Mouse (Mus musculus) liver, embryonic 13.5 days (tissue): ENCODE data around the gene Pxmp4. TPM values are rescaled to one million over a fixed set of nuclear protein-coding genes. Genes with fewer than 3 reads are reported as not detected.

Experiments used
- ATAC-seq: fragments of 200-750 bp; cut with Nextera tagmentation; 2 replicates; pipeline ENCODE4 v1.8.0; 2017; ENCODE audit warnings: low read depth, mild to moderate bottlenecking, moderate number of reproducible peaks, moderate library complexity
- DNase-seq: peaks from one replicate; pipeline ENCODE4 v3.0.0; 2022
- H3K27ac ChIP-seq: fragments of 300-500 bp; sonication (generic); 2 replicates; pipeline ENCODE4 v1.5.1; 2015; ENCODE audit warnings: moderate library complexity, mild to moderate bottlenecking, inconsistent platforms
- H3K27me3 ChIP-seq: fragments of 300-500 bp; sonication (generic); 2 replicates; pipeline ENCODE4 v1.6.1; 2015; ENCODE audit warnings: mild to moderate bottlenecking, inconsistent platforms
- H3K36me3 ChIP-seq: fragments of 300-500 bp; sonication (generic); 2 replicates; pipeline ENCODE4 v1.6.1; 2015; ENCODE audit warnings: mild to moderate bottlenecking, inconsistent platforms
- H3K4me1 ChIP-seq: fragments of 300-500 bp; sonication (generic); replicated peaks from 2 replicates; pipeline ENCODE4 v1.6.1; 2015; ENCODE audit warnings: inconsistent platforms
- H3K4me2 ChIP-seq: fragments of 300-500 bp; sonication (generic); 2 replicates; pipeline ENCODE4 v1.6.1; 2015; ENCODE audit warnings: inconsistent platforms, mild to moderate bottlenecking, moderate library complexity
- H3K4me3 ChIP-seq: fragments of 300-500 bp; sonication (generic); replicated peaks from 2 replicates; pipeline ENCODE4 v1.5.1; 2015; ENCODE audit warnings: mild to moderate bottlenecking, inconsistent platforms
- H3K9ac ChIP-seq: fragments of 300-500 bp; sonication (generic); 2 replicates; pipeline ENCODE4 v1.6.1; 2015; ENCODE audit warnings: mild to moderate bottlenecking, inconsistent platforms
- H3K9me3 ChIP-seq: fragments of 300-500 bp; sonication (generic); replicated peaks from 2 replicates; pipeline ENCODE4 v1.6.1; 2016; ENCODE audit warnings: inconsistent platforms
- WGBS: fragments of 180-500 bp; shearing (Covaris S2); methylation state at CpG from one replicate; pipeline ENCODE4 v1.1.7; 2015; ENCODE audit not compliant: insufficient replicate concordance; 5-methylcytosine and 5-hydroxymethylcytosine counted together
- polyA plus RNA-seq: library from polyadenylated mRNA; unstranded; fragments of >200 nt; fragmentation: Nextera tagmentation; extraction: Ambion mirVana; gene quantifications from 2 replicates; pipeline ENCODE4 v1.2.1, GENCODE M21; 2015

Gene Pxmp4
- polyA plus RNA-seq, 1 experiment from 2014 or later, result 28.9 TPM

GRCm38 (mm10) chr2:154633876-154634644 is 30.6 kb upstream of the Pxmp4 start:
- Histone ChIP-seq H3K36me3 (peaks cover 39% of the 10 kb centered on the region), H3K4me2 (peak overlapping the region; percentile 76), H3K4me1 (peaks cover 54% of the 10 kb centered on the region)

GRCm38 (mm10) chr2:154633039-154633742 is 29.7 kb upstream of the Pxmp4 start:
- H3K4me2 ChIP-seq, result peak overlapping the region; percentile 76
- 0 out of 2 replicates have a peak, but pooled peaks cover 2% of the 10 kb centered on the region for H3K9me3 ChIP-seq
- peak overlapping the region; percentile 100 for H3K27ac ChIP-seq
- DNase-seq (peak; percentile 60), ATAC-seq (peak; percentile 61)
- peaks cover 36% of the 10 kb centered on the region for H3K36me3 ChIP-seq
- H3K4me1 ChIP-seq, result peaks cover 60% of the 10 kb centered on the region
- H3K9ac ChIP-seq, result peak overlapping the region; percentile 80
- peak overlapping the region; percentile 68 for H3K4me3 ChIP-seq
- 67% methylated on average over 5 of the region's 5 CpGs for WGBS
- H3K27me3 ChIP-seq, result no peaks in the 10 kb centered on the region

More at GRCm38 (mm10) chr2:154633876-154634644, 30.6 kb upstream of the Pxmp4 start:
- Histone ChIP-seq H3K4me3 (peak overlapping the region; percentile 68), H3K9me3 (peaks cover 6% of the 10 kb centered on the region; the same call in 1 of the 2 replicates), H3K27ac (peak overlapping the region; percentile 100), H3K27me3 (no peaks in the 10 kb centered on the region), H3K9ac (peak overlapping the region; percentile 80)
- peak; percentile 65 for DNase-seq
- WGBS, result 65% methylated on average over 9 of the region's 9 CpGs
- ATAC-seq, result peak; percentile 50

- ATAC-seq, result peak; percentile 85
- peak overlapping the region; percentile 68 for H3K4me3 ChIP-seq
- peaks cover 32% of the 10 kb centered on the region for H3K36me3 ChIP-seq
- no peaks in the 10 kb centered on the region for H3K9me3 ChIP-seq
- H3K27me3 ChIP-seq, result no peaks in the 10 kb centered on the region
- DNase-seq, result peak; percentile 81
- peak overlapping the region; percentile 76 for H3K4me2 ChIP-seq
- peaks cover 60% of the 10 kb centered on the region for H3K4me1 ChIP-seq
- peak overlapping the region; percentile 80 for H3K9ac ChIP-seq
- WGBS, result 21% methylated on average over 16 of the region's 16 CpGs
- H3K27ac ChIP-seq, result peak overlapping the region; percentile 100
Observed at GRCm38 (mm10) chr2:154632203-154632780, 28.8 kb upstream of the Pxmp4 start.

- peaks cover 30% of the 10 kb centered on the region for H3K36me3 ChIP-seq
- H3K9me3 ChIP-seq, result no peaks in the 10 kb centered on the region
- H3K4me3 ChIP-seq, result peak overlapping the region; percentile 68
- no peaks in the 10 kb centered on the region for H3K27me3 ChIP-seq
- H3K9ac ChIP-seq, result peak overlapping the region; percentile 80
- H3K27ac ChIP-seq, result peak overlapping the region; percentile 100
- 73% methylated on average over 5 of the region's 5 CpGs for WGBS
- peak overlapping the region; percentile 76 for H3K4me2 ChIP-seq
- peaks cover 52% of the 10 kb centered on the region for H3K4me1 ChIP-seq
- DNase-seq (no peak), ATAC-seq (no peak)
Observed at GRCm38 (mm10) chr2:154630531-154630930, 27.0 kb upstream of the Pxmp4 start.

- Histone ChIP-seq H3K4me2 (no peak overlapping the region), H3K9ac (no peak overlapping the region), H3K27me3 (no peaks in the 10 kb centered on the region), H3K27ac (no peak overlapping the region), H3K4me3 (no peak overlapping the region), H3K4me1 (peaks cover 13% of the 10 kb centered on the region), H3K36me3 (peaks cover 30% of the 10 kb centered on the region), H3K9me3 (peaks cover 6% of the 10 kb centered on the region)
- ATAC-seq (no peak), DNase-seq (no peak)
Observed at GRCm38 (mm10) chr2:154624137-154624536, 20.6 kb upstream of the Pxmp4 start.

- WGBS, result 48% methylated on average over 5 of the region's 5 CpGs
- ATAC-seq (no peak), DNase-seq (no peak)
- H3K27me3 ChIP-seq, result no peaks in the 10 kb centered on the region
- no peak overlapping the region for H3K27ac ChIP-seq
- no peak overlapping the region for H3K4me2 ChIP-seq
- H3K36me3 ChIP-seq, result peaks cover 22% of the 10 kb centered on the region
- peaks cover 24% of the 10 kb centered on the region for H3K4me1 ChIP-seq
- no peak overlapping the region for H3K4me3 ChIP-seq
- peaks cover 6% of the 10 kb centered on the region for H3K9me3 ChIP-seq
- no peak overlapping the region for H3K9ac ChIP-seq
Observed at GRCm38 (mm10) chr2:154621684-154622083, 18.2 kb upstream of the Pxmp4 start.

- H3K36me3 ChIP-seq, result 0 out of 2 replicates have a peak, but pooled peaks cover 3% of the 10 kb centered on the region
- ATAC-seq (no peak), DNase-seq (no peak)
- no peaks in the 10 kb centered on the region for H3K9me3 ChIP-seq
- no peak overlapping the region for H3K4me2 ChIP-seq
- no peak overlapping the region for H3K4me3 ChIP-seq
- no peak overlapping the region for H3K9ac ChIP-seq
- H3K27ac ChIP-seq, result peak overlapping the region; percentile 15; the same call in 1 of the 2 replicates
- WGBS, result 85% methylated on average over 3 of the region's 3 CpGs
- no peaks in the 10 kb centered on the region for H3K27me3 ChIP-seq
- H3K4me1 ChIP-seq, result peaks cover 61% of the 10 kb centered on the region
Observed at GRCm38 (mm10) chr2:154617061-154617460, 13.6 kb upstream of the Pxmp4 start.

GRCm38 (mm10) chr2:154615674-154616073 is 12.2 kb upstream of the Pxmp4 start:
- DNase-seq (no peak), ATAC-seq (no peak)
- H3K4me1 ChIP-seq, result peaks cover 61% of the 10 kb centered on the region
- 0 out of 2 replicates have a peak, but pooled peaks cover 3% of the 10 kb centered on the region for H3K36me3 ChIP-seq
- H3K27me3 ChIP-seq, result no peaks in the 10 kb centered on the region
- peak overlapping the region; percentile 94 for H3K4me2 ChIP-seq
- peak overlapping the region; percentile 97 for H3K27ac ChIP-seq
- 21% methylated on average over 5 of the region's 5 CpGs for WGBS
- H3K9me3 ChIP-seq, result no peaks in the 10 kb centered on the region
- H3K9ac ChIP-seq, result peak overlapping the region; percentile 88
- H3K4me3 ChIP-seq, result peak overlapping the region; percentile 74

GRCm38 (mm10) chr2:154614841-154615576 is 11.5 kb upstream of the Pxmp4 start:
- DNase-seq, result no peak
- no peaks in the 10 kb centered on the region for H3K9me3 ChIP-seq
- H3K4me2 ChIP-seq, result peak overlapping the region; percentile 94
- H3K36me3 ChIP-seq, result 0 out of 2 replicates have a peak, but pooled peaks cover 3% of the 10 kb centered on the region
- H3K9ac ChIP-seq, result peak overlapping the region; percentile 88
- peak overlapping the region; percentile 97 for H3K27ac ChIP-seq
- 32% methylated on average over 19 of the region's 19 CpGs for WGBS
- H3K27me3 ChIP-seq, result no peaks in the 10 kb centered on the region
- H3K4me1 ChIP-seq, result peaks cover 68% of the 10 kb centered on the region
- no peak for ATAC-seq
- peak overlapping the region; percentile 74 for H3K4me3 ChIP-seq

GRCm38 (mm10) chr2:154613118-154614115 is 9.9 kb upstream of the Pxmp4 start, which contains the start of the genes Zfp341 and 4930519P11Rik:
Gene Zfp341 (plus strand): TSS chr2:154613297.
Gene 4930519P11Rik (minus strand): TSS chr2:154613437.
- WGBS, result under 1% methylated on average over 84 of the region's 98 CpGs
- ATAC-seq, result peak; percentile 88

More at GRCm38 (mm10) chr2:154613118-154614115, 9.9 kb upstream of the Pxmp4 start, which contains the start of the genes Zfp341 and 4930519P11Rik:
- Histone ChIP-seq H3K4me2 (peak within 1 kb of the TSS; percentile 94), H3K27ac (peak within 1 kb of the TSS; percentile 97), H3K36me3 (no peaks in the 10 kb centered on the region), H3K9me3 (no peaks in the 10 kb centered on the region), H3K27me3 (no peaks in the 10 kb centered on the region), H3K4me3 (peak within 1 kb of the TSS; percentile 74), H3K4me1 (peaks cover 69% of the 10 kb centered on the region), H3K9ac (peak within 1 kb of the TSS; percentile 88)
- peak; percentile 80 for DNase-seq
